Mouse (Mus musculus) CH12.LX (cell line): ENCODE data around the gene Ppil2. TPM values are rescaled to one million over a fixed set of nuclear protein-coding genes. Genes with fewer than 3 reads are reported as not detected.

Source experiments
- DNase-seq: peaks from one replicate; pipeline ENCODE4 v3.0.0-alpha.2; 2013; ENCODE audit errors: extremely low read depth
- H3K27ac ChIP-seq: 2 replicates; pipeline ENCODE4 v1.5.1; 2012; ENCODE audit warnings: low read depth, mild to moderate bottlenecking, control low read depth, moderate library complexity; ENCODE audit not compliant: insufficient read depth
- H3K27me3 ChIP-seq: replicated peaks from 2 replicates; pipeline ENCODE3; 2012; ENCODE audit warnings: inconsistent platforms
- H3K36me3 ChIP-seq, 2 experiments: replicated peaks in 1 of 2; 2 replicates each; pipeline versions ENCODE3 to v1.6.1; 2012; ENCODE audit warnings: inconsistent platforms in 1 of 2, low read length in 1 of 2, mild to moderate bottlenecking in 1 of 2, mixed read lengths in 1 of 2, moderate library complexity in 1 of 2; ENCODE audit not compliant: control insufficient read depth in 1 of 2, insufficient read depth in 1 of 2
- H3K4me1 ChIP-seq, 2 experiments: 2 replicates each; pipeline ENCODE4 v1.6.1; 2012; ENCODE audit warnings: inconsistent platforms in 1 of 2, moderate library complexity in 1 of 2; ENCODE audit not compliant: insufficient read depth in 2 of 2, control insufficient read depth in 1 of 2
- H3K4me2 ChIP-seq: 2 replicates; pipeline ENCODE4 v1.6.1; 2012; ENCODE audit warnings: low read depth, mild to moderate bottlenecking, control low read depth; ENCODE audit not compliant: poor library complexity, insufficient read depth, severe bottlenecking
- H3K4me3 ChIP-seq, 3 experiments: fragments of 150-350 bp in 1 of 3; sonication (generic) in 1 of 3; replicated peaks in 1 of 3; 2 replicates each; pipeline versions ENCODE3 to v1.5.1; 2011 to 2012; ENCODE audit warnings: low read depth in 2 of 3, low read length in 2 of 3, mild to moderate bottlenecking in 2 of 3, moderate library complexity in 2 of 3, control low read depth in 1 of 3, improper control_type of control experiment in 1 of 3, inconsistent platforms in 1 of 3, mixed read lengths in 1 of 3; ENCODE audit not compliant: poor library complexity in 1 of 3
- H3K79me2 ChIP-seq: replicated peaks from 2 replicates; pipeline ENCODE4 v1.6.1; 2012; ENCODE audit warnings: mild to moderate bottlenecking, moderate library complexity; ENCODE audit not compliant: control insufficient read depth, poor library complexity, insufficient read depth, severe bottlenecking; ENCODE audit errors: extremely low read depth
- H3K9ac ChIP-seq: 2 replicates; pipeline ENCODE4 v1.6.1; 2012; ENCODE audit warnings: low read depth, mild to moderate bottlenecking, control low read depth, moderate library complexity; ENCODE audit not compliant: insufficient read depth
- H3K9me3 ChIP-seq: replicated peaks from 2 replicates; pipeline ENCODE3; 2012; ENCODE audit warnings: low read length, inconsistent platforms, mixed read lengths
- GABPA ChIP-seq: IDR thresholded peaks from 2 replicates; pipeline ENCODE4 v1.6.1; 2012; ENCODE audit warnings: low read depth, low read length, improper control_type of control experiment, inconsistent platforms; ENCODE audit not compliant: insufficient replicate concordance
- HCFC1 ChIP-seq: IDR thresholded peaks from 2 replicates; pipeline ENCODE4 v1.6.1; 2012; ENCODE audit warnings: low read depth, mild to moderate bottlenecking, inconsistent platforms, low read length, improper control_type of control experiment
- MAFK ChIP-seq: IDR thresholded peaks from 2 replicates; pipeline ENCODE4 v1.6.1; 2011; ENCODE audit warnings: low read length, improper control_type of control experiment; ENCODE audit not compliant: insufficient replicate concordance
- MEF2A ChIP-seq: IDR thresholded peaks from 2 replicates; pipeline ENCODE4 v1.6.1; 2014; ENCODE audit warnings: low read depth, mild to moderate bottlenecking, inconsistent platforms, low read length, improper control_type of control experiment, borderline replicate concordance
- MXI1 ChIP-seq: IDR thresholded peaks from 2 replicates; pipeline ENCODE4 v1.6.1; 2011; ENCODE audit warnings: mild to moderate bottlenecking, low read depth, low read length, improper control_type of control experiment
- PAX5 ChIP-seq: IDR thresholded peaks from 2 replicates; pipeline ENCODE4 v1.6.1; 2012; ENCODE audit warnings: low read length, inconsistent platforms, mixed read lengths
- RCOR1 ChIP-seq: conservative IDR thresholded peaks from 2 replicates; pipeline ENCODE4 v1.6.1; 2012; ENCODE audit warnings: low read depth, mild to moderate bottlenecking, inconsistent platforms, low read length, improper control_type of control experiment
- SMC3 ChIP-seq: IDR thresholded peaks from 2 replicates; pipeline ENCODE4 v1.6.1; 2011; ENCODE audit warnings: low read depth, low read length, improper control_type of control experiment
- USF1 ChIP-seq: IDR thresholded peaks from 2 replicates; pipeline ENCODE4 v1.6.1; 2014; ENCODE audit warnings: low read depth, mild to moderate bottlenecking, inconsistent platforms, low read length, improper control_type of control experiment
- USF2 ChIP-seq: conservative IDR thresholded peaks from 2 replicates; pipeline ENCODE4 v1.6.1; 2011; ENCODE audit warnings: low read depth, low read length, improper control_type of control experiment
- ZKSCAN1 ChIP-seq: IDR thresholded peaks from 2 replicates; pipeline ENCODE4 v1.6.1; 2012; ENCODE audit warnings: low read depth, inconsistent platforms, low read length, improper control_type of control experiment, borderline replicate concordance
- ZNF384 ChIP-seq: IDR thresholded peaks from 2 replicates; pipeline ENCODE4 v1.6.1; 2012; ENCODE audit warnings: low read depth, low read length, improper control_type of control experiment, inconsistent platforms
- dilution Hi-C: fragments of 300-500 bp; cut with MboI; formaldehyde crosslinking; loops from 2 replicates; pipeline ENCODE4 v1.14.3; 2020; ENCODE audit warnings: low sequenced_read_pairs; ENCODE audit not compliant: extremely low pct_unique_long_range_greater_than_20kb, extremely low pct_ligation_motif_present
- in situ Hi-C: fragments of 300-500 bp; cut with MboI; formaldehyde crosslinking; loops from 3 replicates; pipeline ENCODE4 v1.14.3; 2019; ENCODE audit warnings: low sequenced_read_pairs, low pct_ligation_motif_present, low pct_unique_long_range_greater_than_20kb, mixed read lengths
- polyA plus RNA-seq: library from polyadenylated mRNA; unstranded; fragments of >175 nt; gene quantifications from 2 replicates; pipeline ENCODE4 v1.2.1, GENCODE M21; 2012; ENCODE audit warnings: low read depth; ENCODE audit not compliant: insufficient read length
- total RNA-seq, 2 experiments: library from RNA; depleted of rRNA; stranded (reverse); fragments of 300-350 nt in 1 of 2; fragments of >200 nt in 1 of 2; gene quantifications; 2 replicates each; pipeline ENCODE4 v1.2.3; 2012 to 2014

The Ppil2 gene
- total and polyA plus RNA-seq, 3 experiments, result 82.9 to 102 (median 90.1) TPM

- Histone ChIP-seq H3K27me3 (no peaks in the 10 kb centered on the region), H3K27ac (no peak overlapping the region), H3K4me2 (no peak overlapping the region), H3K36me3 (peaks cover 67 to 93% of the 10 kb centered on the region in 2 experiments), H3K4me3 (no peak overlapping the region), H3K79me2 (no peaks in the 10 kb centered on the region), H3K9me3 (no peaks in the 10 kb centered on the region), H3K4me1 (peaks cover 0 to 4% of the 10 kb centered on the region in 2 experiments; a peak in 1 of 4 replicates), H3K9ac (no peak overlapping the region)
- in situ Hi-C loops, result no loop called here
- no peak for DNase-seq
- dilution Hi-C loops, result no loop called here
- TF ChIP-seq GABPA (no peak), PAX5 (no peak), USF2 (no peak)
These were observed 6.3 kb upstream of the Ppil2 start for GRCm38 (mm10) chr16:17117309-17117799.

- H3K27me3 ChIP-seq, result no peaks in the 10 kb centered on the region
- no peak overlapping the region for H3K27ac ChIP-seq
- no peak overlapping the region for H3K9ac ChIP-seq
- peaks cover 2 to 6% of the 10 kb centered on the region in 2 experiments; a peak in 2 of 4 replicates for H3K4me1 ChIP-seq
- TF ChIP-seq HCFC1 (no peak), RCOR1 (no peak), ZNF384 (no peak), ZKSCAN1 (no peak), MEF2A (no peak), USF1 (no peak)
- no peak overlapping the region for H3K4me3 ChIP-seq
- no peaks in the 10 kb centered on the region for H3K9me3 ChIP-seq
- in situ Hi-C loops, result no loop called here
- no peak overlapping the region for H3K4me2 ChIP-seq
- H3K79me2 ChIP-seq, result peaks cover 15% of the 10 kb centered on the region
- no peak for DNase-seq
- H3K36me3 ChIP-seq, result peaks cover 58 to 89% of the 10 kb centered on the region in 2 experiments
- dilution Hi-C loops, result no loop called here
These were observed 6.5 kb downstream of the Ppil2 start for GRCm38 (mm10) chr16:17104600-17104999.

GRCm38 (mm10) chr16:17102630-17103220, 8.3 kb downstream of the Ppil2 start:
- H3K9me3 ChIP-seq, result no peaks in the 10 kb centered on the region
- dilution Hi-C loops, result no loop called here
- TF ChIP-seq MXI1 (no peak), ZKSCAN1 (no peak), MAFK (no peak), GABPA (no peak), SMC3 (no peak)
- no peaks in the 10 kb centered on the region for H3K4me1 ChIP-seq
- H3K4me2 ChIP-seq, result no peak overlapping the region
- peaks cover 65 to 91% of the 10 kb centered on the region in 2 experiments for H3K36me3 ChIP-seq
- no peak overlapping the region for H3K9ac ChIP-seq
- in situ Hi-C loops, result no loop called here
- no peaks in the 10 kb centered on the region for H3K27me3 ChIP-seq
- DNase-seq, result no peak
- no peak overlapping the region for H3K27ac ChIP-seq
- 0 out of 2 replicates have a peak, but pooled peaks cover 2% of the 10 kb centered on the region for H3K79me2 ChIP-seq
- H3K4me3 ChIP-seq, result no peak overlapping the region
